Mouse (Mus musculus) heart, embryonic 16.5 days (tissue): ENCODE measurements at regions not wholly inside any gene's neighbourhood (a gene's known extent, or its start where the extent isn't known, plus 50 kb on each side); places are given as distances from the start of the nearest gene placed in this dataset.

Experiments used
- ATAC-seq: fragments of 200-750 bp; cut with Nextera tagmentation; replicated peaks from 2 replicates; pipeline ENCODE4 v1.8.0; 2017; ENCODE audit warnings: moderate number of reproducible peaks; ENCODE audit not compliant: insufficient read depth, low FRiP score; ENCODE audit errors: extremely low read depth
- H3K27ac ChIP-seq: fragments of 300-500 bp; sonication (generic); 2 replicates; pipeline ENCODE4 v1.5.1; 2014; ENCODE audit warnings: mild to moderate bottlenecking, low read length, control low read depth, moderate library complexity
- H3K27me3 ChIP-seq: fragments of 300-500 bp; sonication (generic); 2 replicates; pipeline ENCODE4 v1.6.1; 2014; ENCODE audit warnings: low read length, mixed read lengths; ENCODE audit not compliant: control insufficient read depth, insufficient read depth
- H3K36me3 ChIP-seq: fragments of 300-500 bp; sonication (generic); 2 replicates; pipeline ENCODE4 v1.6.1; 2014; ENCODE audit not compliant: control insufficient read depth, insufficient read depth
- H3K4me1 ChIP-seq: fragments of 300-500 bp; sonication (generic); 2 replicates; pipeline ENCODE4 v1.6.1; 2014; ENCODE audit warnings: low read length, mixed read lengths; ENCODE audit not compliant: control insufficient read depth, insufficient read depth
- H3K4me2 ChIP-seq: fragments of 300-500 bp; sonication (generic); 2 replicates; pipeline ENCODE4 v1.6.1; 2014; ENCODE audit warnings: low read depth, mild to moderate bottlenecking, control low read depth, low read length
- H3K4me3 ChIP-seq: fragments of 300-500 bp; sonication (generic); 2 replicates; pipeline ENCODE4 v1.5.1; 2014; ENCODE audit warnings: mild to moderate bottlenecking, control low read depth, low read length
- H3K9ac ChIP-seq: fragments of 300-500 bp; sonication (generic); 2 replicates; pipeline ENCODE4 v1.6.1; 2014; ENCODE audit warnings: low read length, control low read depth
- H3K9me3 ChIP-seq: fragments of 300-500 bp; sonication (generic); replicated peaks from 2 replicates; pipeline ENCODE4 v1.6.1; 2016; ENCODE audit warnings: low read length; ENCODE audit not compliant: control insufficient read depth
- WGBS: fragments of 180-500 bp; shearing (Covaris S2); extraction: QIAGEN DNeasy Blood & Tissue Kit; methylation state at CpG from one replicate; pipeline ENCODE4 v1.1.7; 2014; 5-methylcytosine and 5-hydroxymethylcytosine counted together

- Histone ChIP-seq H3K4me3 (no peak overlapping the region), H3K9me3 (no peaks in the 10 kb centered on the region), H3K4me1 (0 out of 2 replicates have a peak, but pooled peaks cover 2% of the 10 kb centered on the region), H3K36me3 (no peaks in the 10 kb centered on the region), H3K4me2 (no peak overlapping the region), H3K27ac (no peak overlapping the region), H3K27me3 (no peaks in the 10 kb centered on the region), H3K9ac (no peak overlapping the region)
- no peak for ATAC-seq
- WGBS: 82% methylated on average over 26 of the region's 26 CpGs
Observed at GRCm38 (mm10) chr17:84067102-84067501, 120.6 kb downstream of the Zfp36l2 start.

- Histone ChIP-seq H3K4me3 (no peak overlapping the region), H3K9ac (no peak overlapping the region), H3K4me2 (no peak overlapping the region), H3K27me3 (no peaks in the 10 kb centered on the region), H3K27ac (no peak overlapping the region), H3K36me3 (no peaks in the 10 kb centered on the region), H3K4me1 (peaks cover 10% of the 10 kb centered on the region), H3K9me3 (no peaks in the 10 kb centered on the region)
- no peak for ATAC-seq
- 49% methylated on average over 7 of the region's 7 CpGs for WGBS
Observed at GRCm38 (mm10) chr17:84063791-84064190, 124.0 kb downstream of the Zfp36l2 start.

- Histone ChIP-seq H3K27me3 (no peaks in the 10 kb centered on the region), H3K27ac (no peak overlapping the region), H3K4me1 (peaks cover 20% of the 10 kb centered on the region), H3K9me3 (no peaks in the 10 kb centered on the region), H3K9ac (no peak overlapping the region), H3K36me3 (no peaks in the 10 kb centered on the region), H3K4me2 (no peak overlapping the region), H3K4me3 (no peak overlapping the region)
- 36% methylated on average over 6 of the region's 6 CpGs for WGBS
- no peak for ATAC-seq
Observed at GRCm38 (mm10) chr17:84061621-84062020, 126.1 kb downstream of the Zfp36l2 start.

- no peaks in the 10 kb centered on the region for H3K36me3 ChIP-seq
- no peak overlapping the region for H3K4me3 ChIP-seq
- no peak for ATAC-seq
- H3K27ac ChIP-seq: no peak overlapping the region; the same call in 1 of the 2 replicates
- no peak overlapping the region for H3K4me2 ChIP-seq
- 75% methylated on average over 4 of the region's 4 CpGs for WGBS
- no peaks in the 10 kb centered on the region for H3K9me3 ChIP-seq
- H3K4me1 ChIP-seq: peaks cover 20% of the 10 kb centered on the region
- no peaks in the 10 kb centered on the region for H3K27me3 ChIP-seq
- no peak overlapping the region for H3K9ac ChIP-seq
Observed at GRCm38 (mm10) chr17:84056469-84056868, 131.3 kb downstream of the Zfp36l2 start.

GRCm38 (mm10) chr17:84052437-84052836, 135.3 kb downstream of the Zfp36l2 start:
- H3K27me3 ChIP-seq: no peaks in the 10 kb centered on the region
- H3K4me2 ChIP-seq: no peak overlapping the region
- no peak for ATAC-seq
- no peak overlapping the region for H3K4me3 ChIP-seq
- WGBS: 81% methylated on average over 8 of the region's 8 CpGs
- H3K9ac ChIP-seq: no peak overlapping the region
- peaks cover 5% of the 10 kb centered on the region for H3K9me3 ChIP-seq
- no peaks in the 10 kb centered on the region for H3K36me3 ChIP-seq
- 0 out of 2 replicates have a peak, but pooled peaks cover 2% of the 10 kb centered on the region for H3K4me1 ChIP-seq
- H3K27ac ChIP-seq: no peak overlapping the region

GRCm38 (mm10) chr17:84051212-84051611, 136.5 kb downstream of the Zfp36l2 start:
- H3K27me3 ChIP-seq: no peaks in the 10 kb centered on the region
- H3K4me1 ChIP-seq: no peaks in the 10 kb centered on the region
- no peaks in the 10 kb centered on the region for H3K36me3 ChIP-seq
- no peak overlapping the region for H3K9ac ChIP-seq
- no peak overlapping the region for H3K27ac ChIP-seq
- H3K4me2 ChIP-seq: no peak overlapping the region
- H3K4me3 ChIP-seq: no peak overlapping the region
- ATAC-seq: no peak
- WGBS: 78% methylated on average over 9 of the region's 9 CpGs
- H3K9me3 ChIP-seq: peaks cover 9% of the 10 kb centered on the region

- 42% methylated on average over 6 of the region's 6 CpGs for WGBS
- Histone ChIP-seq H3K9me3 (peaks cover 9% of the 10 kb centered on the region), H3K9ac (no peak overlapping the region), H3K4me3 (no peak overlapping the region), H3K27ac (peak overlapping the region; percentile 49; the same call in 1 of the 2 replicates), H3K27me3 (no peaks in the 10 kb centered on the region), H3K4me1 (0 out of 2 replicates have a peak, but pooled peaks cover 5% of the 10 kb centered on the region), H3K36me3 (no peaks in the 10 kb centered on the region), H3K4me2 (no peak overlapping the region)
- ATAC-seq: peak; percentile 65
Observed at GRCm38 (mm10) chr17:84048533-84048932, 139.2 kb downstream of the Zfp36l2 start.

- Histone ChIP-seq H3K36me3 (no peaks in the 10 kb centered on the region), H3K9ac (no peak overlapping the region), H3K4me1 (0 out of 2 replicates have a peak, but pooled peaks cover 8% of the 10 kb centered on the region), H3K4me3 (no peak overlapping the region), H3K27ac (no peak overlapping the region), H3K4me2 (no peak overlapping the region), H3K9me3 (peaks cover 9% of the 10 kb centered on the region), H3K27me3 (no peaks in the 10 kb centered on the region)
- WGBS: 77% methylated on average over 1 of the region's 1 CpGs
- no peak for ATAC-seq
Observed at GRCm38 (mm10) chr17:84047520-84047919, 140.2 kb downstream of the Zfp36l2 start.

GRCm38 (mm10) chr17:84045812-84046211, 141.9 kb downstream of the Zfp36l2 start:
- 75% methylated on average over 1 of the region's 1 CpGs for WGBS
- no peak for ATAC-seq

More at GRCm38 (mm10) chr17:84045812-84046211, 141.9 kb downstream of the Zfp36l2 start:
- H3K36me3 ChIP-seq: no peaks in the 10 kb centered on the region
- no peak overlapping the region for H3K27ac ChIP-seq
- H3K9ac ChIP-seq: no peak overlapping the region
- no peak overlapping the region for H3K4me2 ChIP-seq
- peaks cover 9% of the 10 kb centered on the region for H3K9me3 ChIP-seq
- H3K4me1 ChIP-seq: 0 out of 2 replicates have a peak, but pooled peaks cover 8% of the 10 kb centered on the region
- H3K27me3 ChIP-seq: no peaks in the 10 kb centered on the region
- H3K4me3 ChIP-seq: no peak overlapping the region
